Mouse (Mus musculus): ENCODE results near the gene Cdh20.

GRCm38 (mm10) chr1:104962257-104962656, 193.9 kb downstream of the Cdh20 start:
- TF ChIP-seq CTCF (IDR thresholded peaks at IDR 0.05; ENCODE audit: low read depth) = no peak
- no peak for TF ChIP-seq EP300 (IDR thresholded peaks at IDR 0.05; ENCODE audit: low read depth)
